Mouse (Mus musculus) kidney, adult 2 months (tissue): ENCODE results near the gene Tfpi2.

ENCODE experiments used
- CTCF ChIP-seq: fragments of 200-500 bp; conservative IDR thresholded peaks from 2 replicates; pipeline ENCODE4 v1.5.1; 2011; ENCODE audit warnings: low read depth, mild to moderate bottlenecking, control low read depth, low read length, moderate library complexity, mixed read lengths; ENCODE audit not compliant: insufficient read depth, insufficient read length
- POLR2A ChIP-seq: fragments of 200-500 bp; IDR thresholded peaks from one replicate; pipeline ENCODE4 v1.6.1; 2011; ENCODE audit warnings: low read depth, low read length, control low read depth

GRCm38 (mm10) chr6:3988750-3989149, at the start of gene Tfpi2:
- TF ChIP-seq CTCF (no peak), POLR2A (no peak)
